ENCODE assay signal across 9 mouse cellular contexts in the genomic region with DNA sequence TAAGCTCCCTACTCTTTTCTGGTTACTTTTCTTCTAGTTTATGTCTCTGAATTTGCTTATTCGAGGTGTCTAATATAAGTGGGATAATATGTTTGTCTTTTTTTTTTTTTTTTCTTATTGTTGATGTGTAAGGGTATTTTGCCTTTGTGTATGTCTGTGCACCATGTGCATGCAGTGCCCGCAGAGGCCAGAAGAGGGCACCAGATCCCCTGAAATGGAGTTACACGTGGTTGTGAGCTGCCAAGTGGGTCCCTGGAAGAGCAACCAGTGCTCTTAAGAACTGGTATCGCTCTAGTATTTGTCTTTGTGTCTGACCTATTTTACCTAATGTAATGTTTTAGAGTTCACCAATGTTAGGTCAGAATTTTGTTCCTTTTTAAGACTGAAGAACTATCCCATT. TPM values are rescaled to one million over a fixed set of nuclear protein-coding genes. Genes with fewer than 3 reads are reported as not detected.
A peak's percentile ranks its signal among the peaks of the same experiment; 100 is the strongest.
DNase-seq lines count a peak whose midpoint lies in the region; ATAC-seq and TF ChIP-seq lines count a peak whose summit lies in the region.
"Had no signal": no experiment of that assay in that cellular context is flagged by ENCODE, and none has a peak within 500 bp of the region (broad histone marks: within the 10 kb centered on the region; RNA-seq: fewer than 3 reads in every experiment).

No protein-coding gene starts in this region.

- H3K27me3 ChIP-seq in forebrain, embryonic 10.5 days (ENCODE audit: poor library complexity, severe bottlenecking), result peaks cover 4% of the 10 kb centered on the region; the same call in 1 of the 2 replicates
- no peaks in the 10 kb centered on the region for H3K27me3 ChIP-seq in forebrain, embryonic 16.5 days (replicated peaks; ENCODE audit: control insufficient read depth, insufficient read depth, low read length)
- no peaks in the 10 kb centered on the region for H3K27me3 ChIP-seq in liver, postnatal 0 days (ENCODE audit: insufficient read depth, low read length)
- H3K27me3 ChIP-seq: limb, embryonic 13.5 days had no signal

- H3K9ac ChIP-seq in forebrain, embryonic 16.5 days (replicated peaks; ENCODE audit: low read depth, low read length), result no peak overlapping the region
- H3K9ac ChIP-seq in liver, postnatal 0 days (replicated peaks), result no peak overlapping the region
- H3K9ac ChIP-seq: limb, embryonic 13.5 days had no signal

- H3K4me1 ChIP-seq in forebrain, embryonic 10.5 days, result peaks cover 5% of the 10 kb centered on the region
- H3K4me1 ChIP-seq in forebrain, embryonic 16.5 days (replicated peaks; ENCODE audit: control insufficient read depth, insufficient read depth, low read length), result peaks cover 3% of the 10 kb centered on the region; the same call in 1 of the 2 replicates
- no peaks in the 10 kb centered on the region for H3K4me1 ChIP-seq in liver, postnatal 0 days (ENCODE audit: insufficient read depth)

- H3K4me2 ChIP-seq in forebrain, embryonic 16.5 days (ENCODE audit: low read length), result no peak overlapping the region
- no peak overlapping the region for H3K4me2 ChIP-seq in liver, postnatal 0 days (ENCODE audit: low read depth, low read length)
- H3K4me2 ChIP-seq: limb, embryonic 13.5 days had no signal

- no peaks in the 10 kb centered on the region for H3K9me3 ChIP-seq in forebrain, embryonic 10.5 days
- H3K9me3 ChIP-seq in forebrain, embryonic 16.5 days (ENCODE audit: control insufficient read depth, low read length), result no peaks in the 10 kb centered on the region
- H3K9me3 ChIP-seq in liver, postnatal 0 days (ENCODE audit: low read length), result no peaks in the 10 kb centered on the region

- TF ChIP-seq CTCF in liver, postnatal 0 days (IDR thresholded peaks at IDR 0.05; ENCODE audit: low read depth), result peak; percentile 92

- 38% methylated on average over 4 of the region's 4 CpGs for WGBS in forebrain, embryonic 10.5 days
- WGBS in forebrain, embryonic 16.5 days, result 37% methylated on average over 4 of the region's 4 CpGs
- WGBS in liver, postnatal 0 days (ENCODE audit: insufficient replicate concordance), result 33% methylated on average over 4 of the region's 4 CpGs

- H3K4me3 ChIP-seq in forebrain, embryonic 10.5 days, result no peak overlapping the region
- no peak overlapping the region for H3K4me3 ChIP-seq in forebrain, embryonic 16.5 days (replicated peaks; ENCODE audit: low read length)
- H3K4me3 ChIP-seq in liver, postnatal 0 days (ENCODE audit: low read depth, low read length), result no peak overlapping the region
- H3K4me3 ChIP-seq: limb, embryonic 13.5 days had no signal

- H3K27ac ChIP-seq in forebrain, embryonic 10.5 days, result no peak overlapping the region
- H3K27ac ChIP-seq in forebrain, embryonic 16.5 days (ENCODE audit: low read length), result no peak overlapping the region
- H3K27ac ChIP-seq in liver, postnatal 0 days (ENCODE audit: low read depth), result no peak overlapping the region
- H3K27ac ChIP-seq: limb, embryonic 13.5 days had no signal

- TF ChIP-seq EP300 in liver, postnatal 0 days (IDR thresholded peaks at IDR 0.05; ENCODE audit: low read depth), result no peak

- peak; percentile 71 for DNase-seq in forebrain, embryonic 10.5 days (ENCODE audit: extremely low spot score, low spot score)
- DNase-seq in monocyte, adult 2 months (ENCODE audit: low read depth in 1 of 2, low spot score in 2 of 2), result peak; percentile 20 to 45
- DNase-seq in brain, adult 2 months (ENCODE audit: low read depth, low spot score), result peak; percentile 58
- DNase-seq in gastrocnemius, postnatal 10 days, result peak; percentile 73
- DNase-seq in liver, postnatal 0 days, result peak; percentile 88
- DNase-seq in spleen, postnatal 10 days (ENCODE audit: low spot score in 2 of 2), result peak; percentile 77 to 87

- H3K36me3 ChIP-seq in forebrain, embryonic 10.5 days (replicated peaks), result no peaks in the 10 kb centered on the region
- no peaks in the 10 kb centered on the region for H3K36me3 ChIP-seq in forebrain, embryonic 16.5 days (ENCODE audit: control insufficient read depth, insufficient read depth)
- H3K36me3 ChIP-seq in liver, postnatal 0 days (replicated peaks; ENCODE audit: insufficient read depth, low read length), result no peaks in the 10 kb centered on the region

- no peak for ATAC-seq in forebrain, embryonic 16.5 days
- ATAC-seq in monocyte, adult 5-6 weeks (replicated peaks; ENCODE audit: insufficient number of reproducible peaks, low FRiP score, low TSS enrichment, poor library complexity, severe bottlenecking), result no peak
- ATAC-seq in liver, postnatal 0 days, result peak; percentile 62; the same call in 1 of the 2 replicates

RNA-seq across cellular contexts. Expression of a gene that starts 41.3 kb away (rescaled TPM):
- polyA plus RNA-seq in forebrain, embryonic 10.5 days (2016; fragmentation: Nextera tagmentation; extraction: Ambion mirVana), result 30.6 and 33.0 TPM in 2 replicates
- polyA plus RNA-seq in forebrain, embryonic 16.5 days (2015; fragmentation: Nextera tagmentation; extraction: Ambion mirVana), result 19.4 and 20.4 TPM in 2 replicates
- total RNA-seq in monocyte, adult 5-6 weeks (2017), result 1.7 to 7.4 TPM (median 2.3 TPM) in 3 replicates
- total RNA-seq in gastrocnemius, postnatal 10 days (2021), result 10 to 100 TPM in 1 of 2 experiments, 1 to 10 TPM in 1; 9.2 to 14.7 TPM
- 1.8 and 2.0 TPM in 2 replicates for polyA plus RNA-seq in liver, postnatal 0 days (2015; fragmentation: Nextera tagmentation; extraction: Ambion mirVana)

RNA-seq across cellular contexts. Expression of a gene that starts 51.8 kb away (rescaled TPM):
- polyA plus RNA-seq in forebrain, embryonic 10.5 days (2016; fragmentation: Nextera tagmentation; extraction: Ambion mirVana), result 44.5 and 50.4 TPM in 2 replicates
- polyA plus RNA-seq in forebrain, embryonic 16.5 days (2015; fragmentation: Nextera tagmentation; extraction: Ambion mirVana), result 30.6 and 33.8 TPM in 2 replicates
- total RNA-seq in monocyte, adult 5-6 weeks (2017), result 22.5 to 27.9 TPM (median 23.5 TPM) in 3 replicates
- 10 to 100 TPM; 93.2 to 97.1 TPM for total RNA-seq in gastrocnemius, postnatal 10 days (2021)
- 20.1 and 26.5 TPM in 2 replicates for polyA plus RNA-seq in liver, postnatal 0 days (2015; fragmentation: Nextera tagmentation; extraction: Ambion mirVana)

RNA-seq across cellular contexts. Expression of a gene that starts 55.6 kb away (rescaled TPM):
- 5.9 and 6.0 TPM in 2 replicates for polyA plus RNA-seq in forebrain, embryonic 10.5 days (2016; fragmentation: Nextera tagmentation; extraction: Ambion mirVana)
- 3.5 and 4.5 TPM in 2 replicates for polyA plus RNA-seq in forebrain, embryonic 16.5 days (2015; fragmentation: Nextera tagmentation; extraction: Ambion mirVana)
- total RNA-seq in monocyte, adult 5-6 weeks (2017), result not detected in 3 replicates
- 10 to 100 TPM in 1 of 2 experiments, 1 to 10 TPM in 1; 9.1 to 12.7 TPM for total RNA-seq in gastrocnemius, postnatal 10 days (2021)
- polyA plus RNA-seq in liver, postnatal 0 days (2015; fragmentation: Nextera tagmentation; extraction: Ambion mirVana), result 7.9 and 10.0 TPM in 2 replicates

Comparison
In these comparisons a context has a peak if more than half of its experiments do, and no peak if none do; other contexts are left out.
1. DNase-seq: peak in every context shown above with its lines; median percentile 88 in liver, postnatal 0 days; 82 in spleen, postnatal 10 days; 73 in gastrocnemius, postnatal 10 days; 71 in forebrain, embryonic 10.5 days; 58 in brain, adult 2 months; 32 in monocyte, adult 2 months.